Mouse (Mus musculus) c-Kit-positive CD71-negative TER-119-negative erythroid progenitor cells, embryonic 14.5 days (primary cell): ENCODE results near the gene Gm28308.

Source experiments
- DNase-seq: peaks from one replicate; pipeline ENCODE4 v3.0.0-alpha.2; 2013; ENCODE audit warnings: low read depth

Gene Gm28308

DNA sequence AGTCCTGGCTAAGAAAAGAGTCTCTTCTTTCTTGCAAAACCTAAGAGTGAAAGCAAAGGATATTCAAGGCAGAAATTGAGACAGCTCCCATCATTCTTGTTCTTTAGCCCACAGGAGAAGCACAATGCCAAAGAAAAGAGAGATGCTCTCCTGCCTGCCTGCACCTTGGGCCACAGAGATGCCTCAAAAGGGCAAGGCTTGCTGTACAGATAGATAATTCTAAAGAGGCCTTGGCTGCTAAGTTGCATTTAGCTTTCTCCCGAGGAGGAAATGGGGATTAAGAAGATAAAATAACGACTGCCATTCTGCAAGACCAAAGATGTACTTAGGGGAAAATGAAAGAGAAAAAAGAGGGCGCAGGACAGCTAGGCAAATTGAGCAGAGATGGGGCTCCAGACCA, 33.8 kb upstream of the Gm28308 start:
- DNase-seq = no peak

DNA sequence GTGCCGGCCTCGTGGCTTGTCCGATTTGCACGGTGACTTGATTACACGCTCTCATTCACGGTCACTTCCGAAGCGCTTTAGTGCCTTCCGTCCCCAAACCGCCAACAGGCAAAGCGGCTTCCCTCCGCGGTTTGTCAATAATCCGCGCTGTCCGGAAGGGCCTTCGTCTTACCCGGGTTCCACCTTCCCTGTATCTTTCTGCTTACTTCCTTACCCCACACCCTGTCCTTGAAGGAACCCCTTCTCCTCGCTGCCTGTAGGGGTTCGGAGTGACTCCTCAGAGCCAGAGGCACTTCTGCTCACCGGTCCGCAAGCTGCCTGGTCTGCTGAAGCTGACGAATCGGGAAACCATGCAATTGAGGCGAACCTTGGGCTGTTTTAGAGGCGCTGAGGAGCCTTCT, 33.3 kb upstream of the Gm28308 start:
- no peak for DNase-seq

GRCm38 (mm10) chr6:52245757-52246142, 32.6 kb upstream of the Gm28308 start, which contains the start of gene Hoxa11:
Gene Hoxa11, minus strand, starts transcription at chr6:52245810.
- DNase-seq = no peak

DNA sequence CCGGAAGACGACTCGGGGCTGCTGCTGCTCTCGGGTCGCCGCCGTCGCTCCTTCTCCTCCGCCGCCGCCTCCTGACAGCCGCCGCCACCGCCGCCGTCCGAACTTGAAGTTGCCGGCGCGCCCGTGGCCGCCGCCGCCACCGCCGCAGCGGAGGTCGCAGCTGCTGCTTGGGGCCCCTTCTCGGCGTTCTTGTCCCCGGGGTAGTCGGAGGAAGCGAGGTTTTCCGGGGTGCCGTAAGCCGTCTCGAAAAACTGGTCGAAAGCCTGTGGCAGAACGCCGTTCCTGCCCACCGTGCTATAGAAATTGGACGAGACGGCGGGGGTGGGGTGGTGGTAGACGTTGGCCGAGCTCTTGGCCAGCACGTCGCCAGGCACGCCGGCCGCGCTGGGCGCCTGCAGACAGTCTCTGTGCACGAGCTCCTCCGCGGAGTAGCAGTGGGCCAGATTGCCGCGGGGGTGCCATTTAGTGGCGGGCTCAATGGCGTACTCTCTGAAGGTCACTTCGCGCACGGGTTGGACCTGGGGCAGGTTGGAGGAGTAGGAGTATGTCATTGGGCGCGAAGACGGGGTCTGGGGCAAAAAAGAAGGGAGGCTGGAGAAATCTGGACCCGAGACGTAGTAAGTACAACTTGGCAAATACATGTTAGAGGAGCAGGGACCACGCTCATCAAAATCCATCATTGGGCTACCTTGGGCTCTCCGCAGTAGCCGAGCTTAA, 32.1 kb upstream of the Gm28308 start:
- no peak for DNase-seq

GRCm38 (mm10) chr6:52244471-52245039, 31.4 kb upstream of the Gm28308 start:
- no peak for DNase-seq

DNA sequence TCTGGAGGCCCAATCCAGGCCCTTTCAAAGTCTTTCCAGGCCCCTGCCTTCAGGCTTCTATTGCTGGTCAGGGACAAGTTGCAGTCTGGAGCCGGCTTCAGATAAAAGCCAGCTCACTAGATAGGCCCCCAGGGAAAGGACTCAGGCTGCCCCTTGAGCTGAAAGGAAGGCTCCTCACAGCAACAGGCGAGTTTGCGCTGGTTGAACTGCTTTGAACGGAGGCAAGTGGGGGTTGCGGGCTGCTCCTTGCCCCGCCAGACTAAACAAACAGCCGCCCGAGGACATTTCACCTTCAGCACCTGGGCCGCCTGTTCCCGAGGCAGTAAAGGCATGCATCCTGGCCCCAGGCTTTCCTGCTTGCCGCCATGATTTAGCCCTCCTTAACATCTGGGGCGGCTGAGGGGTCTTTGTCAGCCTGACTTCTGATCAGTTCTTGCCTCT, 30.6 kb upstream of the Gm28308 start:
- DNase-seq = no peak

DNA sequence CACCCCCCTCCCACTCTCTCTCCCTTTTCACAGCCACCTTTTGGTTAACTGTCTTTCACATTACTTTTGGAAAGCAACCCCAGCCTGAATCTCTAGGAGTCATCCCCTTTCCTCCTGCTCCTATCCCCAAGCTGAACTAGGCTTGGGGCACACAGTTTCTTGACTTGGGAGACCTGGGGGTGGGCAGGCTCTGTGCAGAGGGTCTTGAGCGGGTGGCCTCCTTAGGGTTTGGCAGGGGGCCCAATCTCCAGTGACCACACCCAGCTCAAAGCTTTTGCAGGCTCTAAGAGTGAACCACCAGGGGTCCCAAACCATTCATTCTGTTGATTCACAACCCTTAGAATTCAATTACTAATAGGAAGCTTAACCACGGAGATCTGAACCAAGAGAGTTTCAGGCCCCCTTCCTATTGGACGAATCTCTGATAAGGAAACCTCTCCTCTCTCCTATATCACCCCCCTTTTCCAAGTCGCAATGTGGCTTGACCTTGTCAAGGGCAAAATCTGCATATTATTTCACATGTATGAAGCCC, 29.7 kb upstream of the Gm28308 start:
- DNase-seq = no peak

- DNase-seq = no peak
Measured at GRCm38 (mm10) chr6:52241001-52241621, 28.0 kb upstream of the Gm28308 start.

DNA sequence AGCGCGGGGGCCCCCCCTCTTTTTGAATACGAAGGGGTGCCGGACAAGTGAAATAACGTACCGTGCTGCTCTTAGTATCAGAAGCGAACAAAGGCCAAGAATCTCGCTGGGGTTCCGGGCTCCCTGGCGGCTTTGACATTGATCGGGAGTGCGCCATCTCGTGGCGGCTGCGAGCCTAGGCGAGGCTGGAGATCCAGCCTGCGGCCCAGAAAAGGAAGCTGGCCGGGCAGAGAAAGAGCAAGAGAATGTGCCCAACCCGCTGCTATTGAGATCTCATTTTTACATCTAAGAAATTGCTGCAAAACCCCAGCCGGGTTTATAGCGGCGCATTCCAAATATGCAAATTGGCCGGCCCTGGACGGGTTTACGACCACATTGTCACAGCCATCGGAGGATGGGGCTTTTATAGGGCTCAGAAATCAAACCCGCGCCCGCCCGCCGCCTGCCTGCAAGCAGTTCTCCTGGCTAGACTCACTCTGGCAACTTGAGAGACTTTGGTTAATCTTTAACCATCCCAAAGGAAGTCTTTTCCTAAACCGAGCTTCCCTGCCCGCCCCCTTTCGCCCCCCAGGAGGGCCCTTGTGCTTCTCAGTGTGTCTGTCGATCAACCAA, 27.4 kb upstream of the Gm28308 start, which contains the start of gene Hoxa10:
TSS of gene Hoxa10 (minus strand) at position 466 of the 612 bp plus-strand sequence.
- DNase-seq = peak; percentile 74

GRCm38 (mm10) chr6:52239625-52240388, 26.7 kb upstream of the Gm28308 start:
- DNase-seq = no peak

DNA sequence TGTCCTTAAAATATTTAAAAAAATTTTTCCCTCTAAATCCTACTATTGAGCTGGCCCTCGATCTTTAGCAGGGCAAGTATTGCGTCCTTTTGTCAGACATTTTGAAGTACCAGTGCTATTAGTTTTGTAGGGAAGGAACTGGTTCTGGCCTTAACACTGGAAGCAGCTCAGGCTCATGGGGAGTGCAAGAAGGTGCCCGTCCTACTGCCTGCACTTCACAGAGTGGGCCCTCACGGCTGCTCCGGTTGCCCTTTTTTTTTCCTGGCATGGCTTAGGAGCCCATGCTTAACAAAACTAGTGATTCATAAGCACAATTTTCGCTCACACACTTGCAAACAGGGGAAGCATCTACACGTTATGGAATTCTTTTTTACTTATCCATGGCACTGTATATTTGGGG, 25.8 kb upstream of the Gm28308 start:
- DNase-seq = no peak

- no peak for DNase-seq
Measured at GRCm38 (mm10) chr6:52238155-52238545, 25.0 kb upstream of the Gm28308 start.

DNA sequence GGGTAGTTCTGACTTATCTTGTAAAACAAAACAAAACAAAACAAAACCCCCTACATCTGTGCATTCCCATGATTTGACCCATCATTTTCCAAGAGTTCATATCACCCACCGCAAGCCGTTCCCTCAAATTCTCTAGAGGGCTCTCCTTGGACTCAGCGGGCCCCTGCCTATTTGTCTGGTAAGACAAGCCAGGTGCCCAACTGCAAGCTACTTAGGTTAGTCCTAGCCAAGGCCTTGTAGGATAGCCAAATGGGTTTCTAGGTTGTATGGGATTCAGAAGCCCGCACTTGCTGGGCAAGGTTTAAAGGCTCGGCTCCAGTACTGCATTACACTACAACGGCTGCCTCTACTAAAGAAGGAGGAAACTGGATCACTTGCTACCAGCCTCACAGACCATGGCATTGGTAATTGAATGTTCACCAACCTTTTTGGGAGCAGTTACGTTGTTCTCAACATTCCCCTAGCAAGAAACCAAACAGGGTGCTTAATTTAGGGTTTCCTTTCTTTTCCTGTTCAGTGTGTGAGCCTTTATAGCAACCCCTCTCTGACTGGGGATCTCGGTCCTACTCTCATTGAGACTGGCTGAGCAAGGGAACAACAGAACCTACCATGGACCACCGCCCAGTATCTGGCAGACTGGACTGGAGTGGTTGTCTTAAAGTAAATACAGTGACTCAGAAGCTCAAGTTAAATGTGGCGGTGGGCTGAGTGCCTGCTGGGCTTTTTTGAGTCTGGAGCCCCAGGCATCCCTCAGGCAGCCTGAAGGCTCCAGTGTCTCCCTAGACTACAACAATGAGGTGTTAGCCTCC, 24.4 kb upstream of the Gm28308 start:
- DNase-seq = no peak

GRCm38 (mm10) chr6:52236806-52237205, 23.7 kb upstream of the Gm28308 start:
- no peak for DNase-seq

- no peak for DNase-seq
Measured at GRCm38 (mm10) chr6:52235866-52236265, 22.7 kb upstream of the Gm28308 start.

DNA sequence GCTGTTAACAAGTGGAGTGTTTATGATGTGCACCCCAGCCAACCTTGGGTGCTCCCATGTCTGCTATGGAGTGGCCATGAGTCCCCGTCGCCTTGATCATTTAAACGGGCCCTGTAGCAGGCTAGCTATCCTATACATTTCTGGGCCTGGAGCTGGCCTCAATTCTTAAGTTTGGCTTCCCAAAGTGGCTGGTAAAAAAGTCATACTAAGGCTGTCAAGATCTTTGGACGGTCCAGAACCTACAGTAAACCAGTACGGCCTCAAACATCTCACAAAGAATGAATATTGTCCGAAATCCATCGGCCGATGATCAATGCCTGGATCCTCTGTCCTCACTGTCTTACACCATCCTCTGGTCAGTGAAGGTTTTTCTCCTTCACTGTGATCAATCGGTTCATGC, 22.1 kb upstream of the Gm28308 start:
- no peak for DNase-seq

DNA sequence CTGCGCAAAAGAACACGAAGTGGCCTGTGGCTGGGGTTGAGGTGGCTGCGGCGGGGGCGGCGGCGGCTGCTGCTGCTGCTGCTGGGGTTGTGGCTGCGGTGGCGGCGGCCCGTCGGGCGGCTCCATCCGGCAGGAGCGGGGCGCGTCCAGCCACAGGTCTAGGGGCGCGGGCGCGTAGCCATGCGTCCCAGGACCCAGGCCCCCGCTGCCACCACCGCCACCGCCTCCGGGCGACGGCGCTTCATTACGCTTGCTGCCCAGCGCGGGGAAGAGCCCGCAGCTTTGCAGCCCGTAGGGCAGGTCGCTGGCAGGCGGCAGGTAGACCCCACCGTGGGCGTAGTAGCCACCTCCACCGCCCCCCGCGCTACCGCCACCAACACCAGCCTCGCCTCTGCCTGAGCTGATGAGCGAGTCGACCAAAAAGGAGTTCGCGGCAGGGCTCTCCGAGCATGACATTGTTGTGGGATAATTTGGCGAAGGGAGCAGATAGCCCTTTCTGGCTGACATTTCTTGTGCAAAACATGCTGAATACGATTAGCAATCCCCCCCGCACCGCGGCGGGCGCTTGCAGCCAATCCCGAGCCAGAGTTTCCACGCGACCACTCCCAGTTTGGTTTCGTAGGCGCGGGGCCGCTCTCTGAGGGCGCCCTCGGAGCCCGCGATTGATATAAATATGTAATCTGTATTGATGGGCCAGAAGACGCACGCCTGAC, 21.4 kb upstream of the Gm28308 start:
- DNase-seq = no peak

- DNase-seq = no peak
Measured at GRCm38 (mm10) chr6:52233546-52234427, 20.6 kb upstream of the Gm28308 start.

DNA sequence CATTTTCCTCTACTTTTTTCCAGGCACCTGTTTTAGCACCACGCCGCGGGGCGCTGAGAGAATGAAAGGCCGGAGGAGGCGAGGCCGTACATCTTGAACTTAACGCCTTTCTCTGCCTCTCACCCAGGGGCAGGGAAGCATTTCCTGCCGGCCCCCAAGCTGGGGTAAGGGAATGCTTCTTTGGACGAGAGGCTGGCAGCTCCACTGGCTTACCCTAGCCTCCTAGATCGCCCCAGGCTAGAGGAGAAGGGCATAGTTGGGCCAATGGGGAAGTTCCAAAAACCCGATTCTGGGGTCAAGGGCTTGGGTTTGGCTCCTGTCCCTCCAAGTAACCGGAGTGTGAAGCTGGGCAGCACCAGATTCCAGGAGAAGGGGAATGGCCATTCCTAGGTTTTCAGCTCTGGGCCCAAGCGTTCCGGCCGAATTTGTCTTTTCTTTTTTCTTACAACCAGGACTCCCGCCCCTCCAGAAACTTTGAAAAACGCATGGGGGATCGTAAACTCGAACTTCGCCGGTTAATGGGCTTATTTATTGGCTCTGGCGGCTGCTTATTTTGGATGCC, 19.9 kb upstream of the Gm28308 start:
- DNase-seq = no peak
